Mouse (Mus musculus) spleen, postnatal 14 days (tissue): Measurements from ENCODE around the gene Ndufs3.
"Not testable (repeated sequence)": the region's sequence is repeated elsewhere in the genome, so short reads cannot be mapped to it uniquely, and the experiment has no call there.

ENCODE experiments used
- DNase-seq, 2 experiments: peaks; one replicate each; pipeline ENCODE4 v3.0.0; 2021 to 2022; ENCODE audit warnings: low spot score in 2 of 2

Ndufs3 gene

GRCm38 (mm10) chr2:90906721-90907120 lies 2.1 kb upstream of the Ndufs3 start:
- no peak for DNase-seq

GRCm38 (mm10) chr2:90904856-90905224 lies 213 bp upstream of the Ndufs3 start:
- no peak for DNase-seq

GRCm38 (mm10) chr2:90903398-90903797 lies 1.2 kb downstream of the Ndufs3 start:
- DNase-seq = no peak

GRCm38 (mm10) chr2:90894299-90894677 lies 10.3 kb downstream of the Ndufs3 start:
- DNase-seq = not testable (repeated sequence)

- DNase-seq = no peak
Observed at GRCm38 (mm10) chr2:90893673-90894298, 10.8 kb downstream of the Ndufs3 start.

- DNase-seq = peak; percentile 23 to 39
Observed at GRCm38 (mm10) chr2:90889550-90890548, 14.8 kb downstream of the Ndufs3 start.

GRCm38 (mm10) chr2:90887627-90888026 lies 17.0 kb downstream of the Ndufs3 start:
- no peak for DNase-seq

- no peak for DNase-seq
Observed at GRCm38 (mm10) chr2:90886436-90886835, 18.2 kb downstream of the Ndufs3 start.

- DNase-seq = no peak
Observed at GRCm38 (mm10) chr2:90885218-90886041, 19.2 kb downstream of the Ndufs3 start, which contains the start of gene C1qtnf4. Gene C1qtnf4, plus strand, starts transcription at chr2:90885860.

- no peak for DNase-seq
Observed at GRCm38 (mm10) chr2:90881824-90882223, 22.8 kb downstream of the Ndufs3 start.

GRCm38 (mm10) chr2:90880144-90880785 lies 24.4 kb downstream of the Ndufs3 start:
- DNase-seq = no peak

- DNase-seq = no peak
Observed at GRCm38 (mm10) chr2:90879419-90879818, 25.2 kb downstream of the Ndufs3 start.

- DNase-seq = no peak
Observed at GRCm38 (mm10) chr2:90877584-90878259, 26.9 kb downstream of the Ndufs3 start.

- DNase-seq = no peak
Observed at GRCm38 (mm10) chr2:90875239-90875638, 29.4 kb downstream of the Ndufs3 start.

- DNase-seq = no peak
Observed at GRCm38 (mm10) chr2:90874025-90874424, 30.6 kb downstream of the Ndufs3 start.

GRCm38 (mm10) chr2:90871180-90871961 lies 33.3 kb downstream of the Ndufs3 start:
- DNase-seq = no peak

- no peak for DNase-seq
Observed at GRCm38 (mm10) chr2:90870136-90870601, 34.5 kb downstream of the Ndufs3 start.

- peak; percentile 61 to 78 for DNase-seq
Observed at GRCm38 (mm10) chr2:90866524-90866923, 38.1 kb downstream of the Ndufs3 start.

- no peak for DNase-seq
Observed at GRCm38 (mm10) chr2:90864184-90864583, 40.4 kb downstream of the Ndufs3 start.

GRCm38 (mm10) chr2:90861486-90861885 lies 43.1 kb downstream of the Ndufs3 start:
- no peak for DNase-seq
